ENCODE assay signal across 27 mouse cellular contexts in genomic region chr14:31345367-31345766, GRCm38 (mm10). TPM values are rescaled to one million over a fixed set of nuclear protein-coding genes. Genes with fewer than 3 reads are reported as not detected.
DNase-seq lines count a peak whose midpoint lies in the region; ATAC-seq lines count a peak whose summit lies in the region.
"Had no signal": no experiment of that assay in that cellular context is flagged by ENCODE, and none has a peak within 500 bp of the region (broad histone marks: within the 10 kb centered on the region; RNA-seq: fewer than 3 reads in every experiment).

No protein-coding gene starts in this region.

- H3K27ac ChIP-seq in liver, embryonic 11.5 days (ENCODE audit: low read depth, low read length) = no peak overlapping the region
- no peak overlapping the region for H3K27ac ChIP-seq in liver, embryonic 13.5 days
- H3K27ac ChIP-seq in liver, embryonic 16.5 days (ENCODE audit: low read length) = no peak overlapping the region
- H3K27ac ChIP-seq in hindbrain, embryonic 12.5 days = no peak overlapping the region
- H3K27ac ChIP-seq: forebrain, embryonic 10.5 days; forebrain, embryonic 13.5 days; heart, embryonic 15.5 days; hindbrain, embryonic 10.5 days; hindbrain, embryonic 14.5 days; hindbrain, postnatal 0 days had no signal

- DNase-seq in liver, embryonic 11.5 days (ENCODE audit: low spot score) = no peak
- no peak for DNase-seq in liver
- no peak for DNase-seq in liver, embryonic 13.5 days
- DNase-seq in thymus, postnatal 0 days (ENCODE audit: low spot score) = no peak
- no peak for DNase-seq in layer of hippocampus, postnatal 10 days (ENCODE audit: low spot score in 2 of 2)
- DNase-seq: adrenal gland, postnatal 10 days; adrenal gland, postnatal 36 days; cerebellum, adult 18-20 months; cerebellum, adult 9-10 months; cerebellum, postnatal 25 days; embryo, embryonic 11 days; gastrocnemius, postnatal 36 days; heart, postnatal 10 days; heart, postnatal 36 days had no signal

- WGBS in liver, embryonic 11.5 days = 55% methylated on average over 1 of the region's 1 CpGs
- 14% methylated on average over 1 of the region's 1 CpGs for WGBS in liver, embryonic 13.5 days (ENCODE audit: insufficient replicate concordance)
- WGBS in liver, embryonic 16.5 days (ENCODE audit: insufficient replicate concordance) = 15% methylated on average over 1 of the region's 1 CpGs
- WGBS in hindbrain, embryonic 12.5 days = 98% methylated on average over 1 of the region's 1 CpGs

- ATAC-seq in liver, embryonic 11.5 days (replicated peaks; ENCODE audit: low FRiP score) = peak; percentile 45
- peak; percentile 51; the same call in 1 of the 2 replicates for ATAC-seq in liver, embryonic 13.5 days (ENCODE audit: low read depth)
- ATAC-seq in liver, embryonic 16.5 days (ENCODE audit: low read depth) = 0 out of 2 replicates have a peak, but pooled peaks have one; percentile 39
- ATAC-seq in megakaryocyte-erythroid progenitor cell, adult 5-6 weeks (replicated peaks; ENCODE audit: low FRiP score, low TSS enrichment, poor library complexity, severe bottlenecking) = peak; percentile 52; the same call in 1 of the 2 replicates
- ATAC-seq in hindbrain, embryonic 12.5 days (ENCODE audit: low FRiP score) = no peak
- ATAC-seq: CD4-positive, CD25-positive, alpha-beta regulatory T cell, adult 4 months; forebrain, embryonic 13.5 days; forebrain, embryonic 16.5 days; hindbrain, postnatal 0 days; inflammation-experienced regulatory T-cells, adult 6 months had no signal

- no peak overlapping the region for H3K9ac ChIP-seq in liver, embryonic 11.5 days (ENCODE audit: low read depth, low read length)
- no peak overlapping the region for H3K9ac ChIP-seq in liver, embryonic 13.5 days
- no peak overlapping the region for H3K9ac ChIP-seq in liver, embryonic 16.5 days (ENCODE audit: low read depth, low read length)
- H3K9ac ChIP-seq in hindbrain, embryonic 12.5 days = no peak overlapping the region
- H3K9ac ChIP-seq: forebrain, embryonic 13.5 days; heart, embryonic 12.5 days; heart, embryonic 15.5 days; hindbrain, embryonic 14.5 days had no signal

- no peak overlapping the region for H3K4me2 ChIP-seq in liver, embryonic 11.5 days
- H3K4me2 ChIP-seq in liver, embryonic 13.5 days = no peak overlapping the region
- H3K4me2 ChIP-seq in liver, embryonic 16.5 days (ENCODE audit: low read depth, low read length) = no peak overlapping the region
- no peak overlapping the region for H3K4me2 ChIP-seq in hindbrain, embryonic 12.5 days (replicated peaks)
- H3K4me2 ChIP-seq: forebrain, embryonic 13.5 days; heart, embryonic 12.5 days; heart, embryonic 15.5 days; hindbrain, embryonic 14.5 days had no signal

- H3K4me3 ChIP-seq in liver, embryonic 11.5 days (ENCODE audit: low read depth, low read length) = no peak overlapping the region
- no peak overlapping the region for H3K4me3 ChIP-seq in liver, embryonic 13.5 days (replicated peaks)
- no peak overlapping the region for H3K4me3 ChIP-seq in liver, embryonic 16.5 days (ENCODE audit: low read depth, low read length)
- H3K4me3 ChIP-seq in hindbrain, embryonic 12.5 days = no peak overlapping the region
- H3K4me3 ChIP-seq: forebrain, embryonic 10.5 days; forebrain, embryonic 13.5 days; heart, embryonic 12.5 days; heart, embryonic 15.5 days; hindbrain, embryonic 10.5 days had no signal

- H3K9me3 ChIP-seq in liver, embryonic 11.5 days (ENCODE audit: control insufficient read depth, low read length) = no peaks in the 10 kb centered on the region
- H3K9me3 ChIP-seq in liver, embryonic 13.5 days (replicated peaks) = no peaks in the 10 kb centered on the region
- no peaks in the 10 kb centered on the region for H3K9me3 ChIP-seq in liver, embryonic 16.5 days (replicated peaks; ENCODE audit: control insufficient read depth, low read length)
- H3K9me3 ChIP-seq in hindbrain, embryonic 12.5 days (replicated peaks) = no peaks in the 10 kb centered on the region
- H3K9me3 ChIP-seq: forebrain, embryonic 10.5 days; forebrain, embryonic 13.5 days; heart, embryonic 12.5 days; heart, embryonic 15.5 days; hindbrain, embryonic 10.5 days had no signal

- H3K36me3 ChIP-seq in liver, embryonic 11.5 days (ENCODE audit: control insufficient read depth, insufficient read depth, low read length) = peaks cover 7% of the 10 kb centered on the region; the same call in 1 of the 2 replicates
- H3K36me3 ChIP-seq in liver, embryonic 13.5 days = peaks cover 41% of the 10 kb centered on the region
- H3K36me3 ChIP-seq in liver, embryonic 16.5 days (ENCODE audit: control insufficient read depth, insufficient read depth) = peaks cover 13% of the 10 kb centered on the region
- peaks cover 32% of the 10 kb centered on the region for H3K36me3 ChIP-seq in hindbrain, embryonic 12.5 days

- no peaks in the 10 kb centered on the region for H3K27me3 ChIP-seq in liver, embryonic 11.5 days (replicated peaks; ENCODE audit: control insufficient read depth, insufficient read depth, low read length)
- no peaks in the 10 kb centered on the region for H3K27me3 ChIP-seq in liver, embryonic 13.5 days
- no peaks in the 10 kb centered on the region for H3K27me3 ChIP-seq in liver, embryonic 16.5 days (ENCODE audit: control insufficient read depth, insufficient read depth, low read depth, low read length)
- H3K27me3 ChIP-seq in hindbrain, embryonic 12.5 days = no peaks in the 10 kb centered on the region
- H3K27me3 ChIP-seq: forebrain, embryonic 13.5 days; heart, embryonic 12.5 days; heart, embryonic 15.5 days had no signal

- H3K4me1 ChIP-seq in liver, embryonic 11.5 days (replicated peaks; ENCODE audit: control insufficient read depth, insufficient read depth, low read length) = peaks cover 8% of the 10 kb centered on the region; the same call in 1 of the 2 replicates
- H3K4me1 ChIP-seq in liver, embryonic 13.5 days (replicated peaks) = peaks cover 23% of the 10 kb centered on the region
- H3K4me1 ChIP-seq in liver, embryonic 16.5 days (ENCODE audit: control insufficient read depth, low read depth, low read length) = peaks cover 2% of the 10 kb centered on the region; the same call in 1 of the 2 replicates
- no peaks in the 10 kb centered on the region for H3K4me1 ChIP-seq in hindbrain, embryonic 12.5 days
- H3K4me1 ChIP-seq: forebrain, embryonic 10.5 days; forebrain, embryonic 13.5 days; hindbrain, embryonic 10.5 days had no signal

RNA-seq across cellular contexts. Expression of gene Capn7, which starts 8.9 kb away (rescaled TPM):
- 34.4 and 39.0 TPM in 2 replicates for polyA plus RNA-seq in liver, embryonic 11.5 days (2014; fragmentation: Nextera tagmentation; extraction: Ambion mirVana)
- polyA plus RNA-seq in liver, embryonic 13.5 days (2015; fragmentation: Nextera tagmentation; extraction: Ambion mirVana) = 18.1 and 21.9 TPM in 2 replicates
- 15.0 and 15.2 TPM in 2 replicates for polyA plus RNA-seq in liver, embryonic 16.5 days (2015; fragmentation: Nextera tagmentation; extraction: Ambion mirVana)
- total RNA-seq in megakaryocyte-erythroid progenitor cell, adult 5-6 weeks (2014; fragmentation: Nextera tagmentation) = 36.1 and 45.5 TPM in 2 replicates
- 64.5 and 81.7 TPM in 2 replicates for total RNA-seq in megakaryocyte-erythroid progenitor cell, adult 5-6 weeks (2017)
- 53.1 and 61.7 TPM in 2 replicates for polyA plus RNA-seq in hindbrain, embryonic 12.5 days (2016; fragmentation: Nextera tagmentation; extraction: Ambion mirVana)
- polyA plus RNA-seq in thymus, postnatal 0 days (2015; fragmentation: Nextera tagmentation; extraction: Ambion mirVana) = 33.8 and 34.9 TPM in 2 replicates
- 10 to 100 TPM; 39.9 to 41.5 TPM for total RNA-seq in layer of hippocampus, postnatal 10 days (2021)

RNA-seq across cellular contexts. Expression of gene Dnah1, which starts 21.7 kb away (rescaled TPM):
- 1.7 and 1.9 TPM in 2 replicates for polyA plus RNA-seq in liver, embryonic 11.5 days (2014; fragmentation: Nextera tagmentation; extraction: Ambion mirVana)
- 0.15 and 0.28 TPM in 2 replicates for polyA plus RNA-seq in liver, embryonic 13.5 days (2015; fragmentation: Nextera tagmentation; extraction: Ambion mirVana)
- 0.07 and 0.14 TPM in 2 replicates for polyA plus RNA-seq in liver, embryonic 16.5 days (2015; fragmentation: Nextera tagmentation; extraction: Ambion mirVana)
- 0.59 TPM in 1 of 2 replicates, not detected in the other for total RNA-seq in megakaryocyte-erythroid progenitor cell, adult 5-6 weeks (2014; fragmentation: Nextera tagmentation)
- 0.04 TPM in 1 of 2 replicates, not detected in the other for total RNA-seq in megakaryocyte-erythroid progenitor cell, adult 5-6 weeks (2017)
- polyA plus RNA-seq in hindbrain, embryonic 12.5 days (2016; fragmentation: Nextera tagmentation; extraction: Ambion mirVana) = 6.4 and 6.5 TPM in 2 replicates
- 0.22 and 0.31 TPM in 2 replicates for polyA plus RNA-seq in thymus, postnatal 0 days (2015; fragmentation: Nextera tagmentation; extraction: Ambion mirVana)
- total RNA-seq in layer of hippocampus, postnatal 10 days (2021) = 1 to 10 TPM; 2.2 to 2.4 TPM
- polyA plus RNA-seq: inflammation-experienced regulatory T-cells, adult 6 months had no signal
